Mouse (Mus musculus) spleen, postnatal 10 days (tissue): ENCODE data around the gene Faah.
A peak's percentile ranks its signal among the peaks of the same experiment; 100 is the strongest.

Source experiments
- DNase-seq, 2 experiments: peaks; one replicate each; pipeline ENCODE4 v3.0.0; 2021 to 2022; ENCODE audit warnings: low spot score in 2 of 2

Faah gene

DNA sequence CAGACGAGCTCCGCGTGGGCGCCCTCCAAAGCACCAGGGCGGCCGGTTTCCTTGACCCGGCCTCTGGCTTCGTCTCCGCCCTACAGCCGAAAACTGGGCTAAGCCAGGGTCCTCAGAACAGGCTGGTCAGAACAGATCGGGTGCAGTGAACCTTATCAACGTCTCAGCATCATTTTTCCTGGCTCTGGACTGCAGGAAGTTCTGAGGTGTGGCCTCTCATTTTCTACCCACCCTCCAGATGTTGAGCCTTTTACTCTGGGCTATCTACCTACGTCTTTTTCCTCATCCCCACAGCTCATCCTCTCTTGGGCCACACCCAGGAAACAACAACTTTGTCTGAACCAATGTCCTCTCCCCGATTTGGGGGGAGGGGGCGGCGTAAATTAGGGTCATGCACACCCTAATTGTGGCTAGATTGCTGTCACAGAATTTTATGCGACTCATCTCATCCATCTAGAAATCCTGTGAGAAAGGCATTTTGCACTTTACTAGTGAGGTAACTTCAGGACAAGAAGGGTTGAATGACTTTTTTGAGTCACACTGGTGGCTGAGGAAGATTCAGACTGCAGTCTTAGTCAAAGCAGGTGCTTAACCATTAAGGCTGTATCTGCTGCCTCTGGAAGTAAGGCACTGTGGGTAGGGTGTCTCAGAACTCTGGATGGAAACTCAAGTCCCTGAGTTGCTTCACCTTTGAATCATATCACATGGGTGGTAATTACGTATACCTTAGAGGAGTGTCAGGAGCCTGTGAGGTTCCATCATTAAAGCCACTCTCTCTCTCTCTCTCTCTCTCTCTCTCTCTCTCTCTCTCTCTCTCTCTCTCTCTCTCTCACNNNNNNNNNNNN is at the start of gene Faah:
Gene Faah, minus strand, starts transcription at position 25 of the 845 bp plus-strand sequence.
- no peak for DNase-seq

DNA sequence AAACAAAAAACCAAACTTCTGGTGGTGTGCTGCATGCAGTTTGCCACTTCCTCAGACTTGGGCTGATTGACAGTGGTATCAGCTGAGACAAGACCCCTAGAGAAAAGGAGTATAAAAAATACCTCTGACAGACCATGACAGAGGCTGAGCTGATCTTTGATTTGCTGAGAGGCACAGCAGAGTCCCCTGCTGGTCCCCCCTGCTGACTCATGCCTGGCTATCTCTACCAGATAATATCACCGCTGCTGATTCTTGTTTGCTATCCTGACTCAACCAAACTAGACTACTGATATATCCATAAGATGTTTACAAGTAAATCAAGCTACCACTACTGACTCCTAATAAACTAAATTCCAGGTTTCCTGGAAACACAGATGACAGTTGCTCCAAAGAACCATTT is 46.1 kb upstream of the Faah start:
- no peak for DNase-seq

DNA sequence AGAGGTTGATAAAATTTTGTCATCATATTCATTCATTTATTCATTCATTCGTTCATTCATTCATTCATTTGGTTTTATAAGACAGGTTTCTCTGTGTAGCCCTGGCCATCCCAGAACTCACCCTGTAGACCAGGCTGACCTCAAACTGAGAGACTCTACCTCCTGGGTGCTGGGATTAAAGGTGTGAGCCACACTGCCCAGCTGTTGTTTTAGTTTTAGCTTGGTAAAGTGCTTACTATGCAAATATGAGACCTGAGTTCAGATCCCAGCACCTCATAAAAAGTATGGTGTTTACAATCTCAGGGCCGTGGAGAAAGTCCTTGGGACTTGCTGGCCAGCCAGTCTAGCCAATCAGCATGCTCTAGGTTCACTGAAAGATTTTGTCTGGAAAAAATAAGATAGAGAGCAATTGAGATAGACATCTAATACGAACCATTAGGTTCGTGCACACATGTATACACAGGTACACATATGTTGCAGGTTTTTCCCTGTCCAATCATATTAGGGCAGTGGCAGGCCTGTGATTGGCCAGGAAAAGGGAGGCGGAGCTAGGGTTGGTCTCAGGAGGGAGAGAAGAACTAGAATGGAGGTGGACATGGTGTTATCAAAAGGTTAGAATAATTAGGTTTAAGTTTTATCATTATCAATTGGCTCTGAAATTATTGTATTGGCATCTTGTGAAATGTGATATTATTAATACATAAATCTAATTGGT is 41.4 kb upstream of the Faah start:
- DNase-seq = no peak

DNA sequence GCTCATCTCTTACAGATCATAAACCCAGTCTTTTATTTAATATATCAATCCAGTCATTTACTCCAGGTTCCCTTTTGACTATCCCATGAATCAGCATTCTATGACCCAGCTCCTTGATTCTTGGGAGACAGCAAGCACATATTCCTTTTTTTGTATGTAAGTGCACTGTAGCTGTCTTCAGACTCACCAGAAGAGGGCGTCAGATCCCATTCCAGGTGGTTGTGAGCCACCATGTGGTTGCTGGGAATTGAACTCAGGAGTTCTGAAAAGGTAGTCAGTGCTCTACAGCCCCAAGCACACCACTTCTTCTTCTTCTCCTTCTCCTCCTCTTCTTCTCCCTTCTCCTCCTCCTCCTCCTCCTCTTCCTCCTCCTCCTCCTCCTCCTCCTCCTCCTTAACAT is 39.8 kb upstream of the Faah start:
- DNase-seq = no peak

DNA sequence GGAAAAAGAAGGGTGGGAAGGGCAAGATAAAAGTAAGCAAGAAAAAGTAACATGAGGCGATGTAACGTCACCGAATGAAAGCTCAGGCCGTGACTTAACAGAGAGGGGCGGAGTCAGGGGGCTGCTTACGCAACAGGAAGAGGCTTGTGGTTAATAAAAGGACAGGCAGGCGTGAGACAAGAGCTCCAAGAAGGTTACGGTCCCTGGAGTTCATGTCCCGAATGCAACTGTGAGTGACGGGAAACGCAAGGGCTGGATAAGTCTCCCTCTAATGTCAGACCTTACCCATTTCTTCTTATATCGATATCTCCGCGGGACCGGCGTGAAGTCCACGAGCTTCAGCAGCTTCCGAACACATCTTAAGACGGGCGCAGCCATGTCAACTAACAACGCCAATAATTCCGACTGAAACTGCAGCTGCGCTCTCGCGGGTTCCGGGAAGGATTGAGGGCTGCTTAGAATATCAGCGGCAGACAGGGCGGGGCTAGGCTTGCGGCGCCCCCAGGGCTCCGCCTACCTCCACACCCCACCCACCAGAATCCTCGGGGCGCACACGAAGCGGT is 35.8 kb upstream of the Faah start, which contains the start of gene Nsun4:
Gene Nsun4, minus strand, starts transcription at position 478 of the 563 bp plus-strand sequence.
- DNase-seq = peak; percentile 80 to 89

DNA sequence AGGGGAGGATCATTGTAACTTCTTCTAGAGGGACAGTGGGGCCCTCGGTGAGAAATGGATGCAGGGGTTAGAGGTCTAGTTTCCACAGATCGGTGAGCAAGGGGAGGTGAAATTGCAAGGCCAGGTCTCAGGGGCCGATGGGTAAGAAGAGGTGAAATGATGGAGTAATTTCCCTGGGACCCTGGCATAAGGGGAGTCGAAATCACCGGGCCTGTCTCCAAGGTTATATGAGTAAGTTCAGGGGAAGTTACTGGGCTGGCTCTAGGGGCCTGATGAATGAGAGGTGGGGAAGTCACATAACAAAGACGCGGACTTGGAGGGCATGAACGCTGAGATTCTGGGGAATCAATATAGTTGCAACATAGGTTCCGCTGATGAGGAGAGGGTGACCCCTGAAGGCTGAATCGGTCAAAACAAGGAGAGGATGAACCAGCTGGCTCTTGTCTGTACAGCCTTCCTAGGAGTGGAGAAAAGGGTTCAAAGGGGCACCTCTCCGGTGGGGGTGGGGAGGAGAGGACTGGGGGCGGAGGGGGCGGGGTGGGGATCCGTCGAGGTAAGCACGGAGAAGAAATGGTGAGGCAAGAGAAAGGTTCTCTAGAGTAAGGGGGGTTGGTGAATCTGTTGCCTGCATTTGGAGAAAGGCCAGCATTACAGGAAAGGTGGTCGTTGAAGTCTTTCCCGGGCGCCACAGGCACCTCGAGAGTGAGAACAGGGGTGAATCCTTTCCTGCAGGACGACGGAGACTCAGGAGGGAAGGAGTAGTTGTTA is 35.0 kb upstream of the Faah start:
- peak; percentile 25 to 53 for DNase-seq

DNA sequence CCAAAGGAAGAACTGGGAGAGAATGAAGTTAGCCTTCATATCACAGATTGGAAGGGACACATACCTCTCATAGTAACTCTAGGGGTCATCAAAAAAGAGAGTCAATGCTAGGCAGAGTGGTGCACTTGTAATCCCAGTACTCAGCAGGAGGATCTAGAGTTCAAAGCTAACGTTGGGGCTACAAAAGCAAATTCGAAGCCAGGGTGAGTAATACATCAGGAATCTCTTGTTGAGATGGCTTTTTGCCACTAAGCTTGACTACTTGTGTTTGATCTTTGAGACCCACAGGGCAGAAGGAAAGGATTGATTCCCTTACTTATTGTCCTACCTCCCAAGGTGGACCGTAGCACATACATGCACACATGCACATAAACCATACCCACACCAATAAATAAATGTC is 31.5 kb upstream of the Faah start:
- DNase-seq = no peak

DNA sequence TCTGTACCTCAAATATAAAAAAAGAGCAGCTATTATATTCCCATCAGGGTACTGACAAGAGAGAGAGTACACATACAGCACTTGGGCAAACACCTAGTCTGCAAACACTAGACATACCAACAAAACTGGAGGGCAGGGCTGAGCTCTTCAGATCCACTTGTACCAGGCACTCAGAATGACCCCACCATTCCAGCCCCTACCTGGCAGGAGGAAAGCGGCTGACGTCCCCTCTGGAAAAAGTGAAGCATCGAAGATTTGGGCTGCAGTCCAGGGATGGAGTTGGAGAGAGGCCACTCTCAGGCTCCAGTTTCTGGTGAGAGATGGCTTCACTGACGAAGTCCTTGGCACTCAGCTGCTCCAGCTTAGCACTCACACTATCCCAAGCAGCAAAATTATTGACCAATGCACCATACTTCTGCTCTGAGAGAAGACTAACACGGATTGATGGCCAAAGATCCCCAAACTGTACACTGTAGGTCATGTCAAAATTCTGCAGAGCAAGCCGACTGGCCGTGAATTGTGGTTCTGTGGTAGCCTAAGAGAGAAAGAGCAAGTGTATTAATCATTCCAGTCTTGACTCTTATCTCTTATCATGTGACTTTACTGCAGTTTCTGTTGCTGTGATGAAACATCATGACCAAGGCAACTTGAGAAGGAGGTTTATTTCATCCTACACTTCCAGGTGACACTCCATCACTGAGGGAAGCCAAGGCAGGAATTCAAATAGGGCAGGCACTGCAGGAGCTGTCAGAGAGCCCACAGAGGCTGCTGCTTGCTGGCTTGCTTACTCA is 30.6 kb upstream of the Faah start:
- DNase-seq = no peak

DNA sequence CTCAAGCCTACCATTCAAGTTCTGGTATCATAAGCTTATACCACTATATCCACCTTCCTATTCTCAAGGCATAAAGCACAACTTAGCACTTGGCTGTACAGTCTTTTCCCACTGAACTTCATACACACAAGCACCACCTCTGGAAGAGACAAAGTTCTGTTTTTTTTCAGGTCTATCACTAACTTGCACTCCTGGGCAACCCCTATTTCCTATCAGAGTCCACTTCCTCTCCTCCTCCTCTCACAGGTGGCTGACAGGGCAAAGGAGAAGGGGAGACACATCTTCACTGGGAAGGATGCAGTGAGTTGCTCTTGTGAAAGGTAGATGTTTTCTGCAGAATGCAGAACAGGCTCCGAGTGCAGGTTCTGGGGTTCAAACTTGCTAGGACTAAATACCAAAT is 30.0 kb upstream of the Faah start:
- DNase-seq = no peak

DNA sequence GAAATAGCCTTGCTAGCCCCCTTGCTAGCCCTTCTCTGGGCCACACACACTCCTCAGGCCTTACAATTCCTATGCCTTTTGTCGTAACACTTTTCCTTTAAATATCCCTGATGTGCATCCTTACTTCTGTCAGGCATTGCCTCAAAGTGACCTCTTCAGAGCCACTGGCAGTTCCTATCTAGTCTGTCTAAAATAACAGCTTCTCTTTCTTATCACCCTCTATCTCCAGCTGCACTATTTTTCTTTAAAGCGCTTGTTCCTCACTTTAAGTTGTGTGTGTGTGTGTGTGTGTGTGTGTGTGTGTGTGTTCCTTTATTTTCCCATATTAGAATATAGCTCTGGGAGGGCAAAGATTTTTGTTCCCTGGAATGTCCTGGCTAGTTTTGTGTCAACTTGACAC is 28.9 kb upstream of the Faah start:
- no peak for DNase-seq

DNA sequence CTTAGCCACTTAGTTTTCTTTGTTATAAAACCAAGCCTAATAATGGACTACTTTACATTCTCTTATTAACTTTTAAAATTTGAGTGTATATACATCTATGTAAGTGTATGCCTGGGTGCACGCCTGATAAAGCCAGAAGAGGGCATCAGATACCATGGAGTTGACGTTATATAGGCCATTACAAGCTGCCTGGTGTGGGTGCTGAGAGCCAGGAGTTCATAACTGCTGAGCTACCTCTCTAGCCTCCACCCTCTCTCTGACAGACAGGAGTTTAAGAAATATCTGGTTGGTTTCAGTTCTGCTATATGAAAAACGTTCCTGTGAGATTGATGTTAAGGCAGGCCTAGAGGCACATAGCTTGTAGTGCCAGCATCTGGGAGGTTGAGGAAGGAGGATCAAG is 24.5 kb upstream of the Faah start:
- DNase-seq = no peak

DNA sequence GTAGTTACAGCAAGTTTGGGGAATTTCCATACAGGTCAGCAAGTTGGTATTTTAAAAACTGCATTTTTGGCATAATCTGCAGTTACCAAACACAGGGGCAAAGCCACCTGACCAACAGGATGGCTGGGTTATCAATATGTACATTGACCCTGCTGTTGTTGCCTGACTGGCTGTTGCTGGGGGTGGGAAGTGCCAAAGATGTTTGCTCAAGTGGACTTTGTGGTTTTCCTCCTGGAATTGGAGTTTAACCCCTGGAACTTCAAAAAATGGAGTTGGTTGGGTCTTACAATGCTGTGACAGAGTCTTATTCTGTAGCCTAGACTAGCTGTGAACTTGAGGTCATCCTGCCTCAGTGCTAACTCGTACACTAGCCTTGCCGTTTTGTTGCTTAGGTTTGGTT is 22.7 kb upstream of the Faah start:
- no peak for DNase-seq

DNA sequence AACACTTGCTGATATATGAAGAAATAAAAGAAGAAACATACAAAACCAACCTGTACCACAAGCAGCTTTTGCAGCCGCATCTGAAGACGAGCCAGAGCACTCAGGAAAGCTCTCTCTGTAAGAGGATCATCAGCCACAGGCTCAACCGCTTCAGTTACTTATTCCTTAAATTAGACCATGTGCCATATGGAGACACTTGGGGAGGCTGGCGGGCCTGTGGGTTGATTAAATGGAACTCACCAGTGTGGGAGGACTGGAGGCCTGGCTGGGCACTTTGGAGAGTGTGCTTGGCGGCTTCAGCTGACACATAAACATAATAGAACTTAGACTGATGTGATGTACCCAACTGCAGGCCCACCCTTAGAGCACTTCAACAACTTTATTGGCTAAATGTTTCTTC is 15.6 kb upstream of the Faah start:
- no peak for DNase-seq

DNA sequence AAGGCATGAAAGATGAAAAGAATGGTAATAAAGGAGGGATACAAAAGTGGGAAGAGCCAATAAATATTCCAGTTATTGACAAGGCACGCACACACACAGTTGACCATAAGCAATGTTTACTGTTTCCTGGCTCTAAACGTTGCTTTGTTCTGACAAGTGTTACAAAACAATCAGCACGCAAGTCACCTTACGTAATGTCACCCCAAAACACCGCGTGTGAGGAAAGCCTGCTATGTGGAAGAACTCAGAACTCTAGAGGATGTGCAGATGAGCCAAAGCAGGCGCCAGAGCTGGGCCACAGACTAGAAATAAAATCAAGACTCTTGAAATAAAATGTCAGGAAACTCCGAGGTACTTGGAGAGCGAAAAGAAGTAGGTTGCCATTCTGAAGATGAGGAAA is 15.2 kb upstream of the Faah start:
- DNase-seq = no peak

DNA sequence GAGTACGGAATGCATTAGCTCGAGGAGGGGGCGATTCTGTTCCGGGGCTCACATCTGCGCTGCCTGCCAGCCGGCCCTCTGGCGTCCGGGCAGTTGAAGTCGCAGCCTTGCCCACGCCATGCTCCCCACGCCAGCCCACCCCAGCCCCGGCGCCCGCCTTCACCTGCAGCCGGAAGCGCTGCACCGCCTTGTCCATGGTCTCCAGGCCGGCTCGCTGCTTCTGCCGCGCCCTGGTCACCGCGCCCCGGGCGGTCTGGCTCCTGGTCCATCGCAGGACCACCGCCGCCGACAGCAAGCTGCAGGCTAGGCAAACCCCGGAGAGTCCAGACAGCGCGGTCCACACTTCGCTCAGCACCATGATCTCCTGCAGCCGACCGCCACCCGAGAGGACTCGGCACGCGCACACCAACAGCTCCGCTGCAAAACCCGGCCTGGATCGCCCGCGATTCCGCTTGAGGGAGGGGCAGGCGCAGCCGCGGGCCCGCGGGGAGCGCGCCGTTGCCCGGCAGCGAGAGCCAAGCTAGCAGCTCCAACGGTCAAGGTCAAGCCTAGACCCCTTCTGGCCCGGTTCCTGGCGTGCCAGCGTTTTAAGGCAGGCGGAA is 325 bp downstream of the Faah start:
- DNase-seq = peak; percentile 36 to 71

DNA sequence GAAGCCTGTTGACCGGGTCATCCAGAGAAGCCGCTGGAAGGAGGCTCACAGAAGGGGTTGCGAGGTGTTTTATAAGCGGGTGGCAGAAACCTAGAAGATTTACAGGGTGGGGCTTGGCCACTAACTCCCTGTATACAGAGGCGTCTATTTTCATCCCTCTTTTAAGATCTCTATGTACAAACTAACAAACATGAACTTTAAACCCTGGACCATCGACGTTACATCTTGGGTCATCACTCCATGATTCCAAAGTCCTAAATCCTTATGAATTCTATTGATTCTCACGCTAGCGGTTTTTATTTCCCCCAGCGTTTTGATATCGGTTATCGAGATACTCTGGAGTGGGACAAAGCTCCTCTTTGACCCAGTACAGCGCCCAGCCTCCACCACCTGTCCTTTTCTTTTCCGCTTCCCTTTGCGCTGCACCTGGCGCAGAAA is 845 bp downstream of the Faah start:
- DNase-seq = no peak

DNA sequence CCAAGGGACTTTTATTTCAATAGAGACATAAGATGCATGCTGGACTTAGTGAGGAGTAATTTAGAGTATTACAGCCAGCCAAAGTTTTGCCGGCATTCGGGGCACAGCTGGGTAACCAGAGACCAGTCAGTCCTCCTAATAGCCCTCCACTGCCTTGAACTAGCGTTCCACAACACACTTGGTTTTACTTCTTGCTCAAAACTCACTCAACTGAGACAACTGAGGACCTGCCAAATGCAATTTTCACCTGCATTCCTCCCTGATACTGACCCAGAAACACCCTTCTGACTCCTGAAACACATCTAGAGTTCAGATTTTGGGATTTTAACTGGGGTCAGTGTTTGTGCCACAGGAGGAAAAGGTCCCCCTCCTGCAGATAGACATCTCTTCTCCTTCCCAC is 1.3 kb downstream of the Faah start:
- DNase-seq = no peak

DNA sequence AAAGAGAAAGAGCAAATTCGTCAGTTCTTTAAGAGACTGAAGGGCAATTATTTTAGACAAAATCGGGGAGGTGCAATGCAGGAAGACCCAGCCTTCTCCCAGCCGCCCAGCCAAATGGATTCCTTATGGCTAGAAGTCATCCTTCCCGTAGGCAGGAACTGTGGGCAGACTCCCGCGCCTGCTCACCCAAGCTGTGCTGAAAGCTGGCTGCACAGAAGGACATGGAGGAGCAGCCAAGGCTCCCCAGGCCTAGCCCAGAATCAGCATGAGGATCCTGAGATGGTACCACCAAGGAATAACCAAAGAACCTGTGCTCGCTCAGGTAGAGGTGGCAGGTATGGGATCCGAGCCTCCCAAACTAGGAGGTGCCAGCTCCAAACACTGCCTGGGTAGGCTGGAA is 1.7 kb downstream of the Faah start:
- DNase-seq = no peak

DNA sequence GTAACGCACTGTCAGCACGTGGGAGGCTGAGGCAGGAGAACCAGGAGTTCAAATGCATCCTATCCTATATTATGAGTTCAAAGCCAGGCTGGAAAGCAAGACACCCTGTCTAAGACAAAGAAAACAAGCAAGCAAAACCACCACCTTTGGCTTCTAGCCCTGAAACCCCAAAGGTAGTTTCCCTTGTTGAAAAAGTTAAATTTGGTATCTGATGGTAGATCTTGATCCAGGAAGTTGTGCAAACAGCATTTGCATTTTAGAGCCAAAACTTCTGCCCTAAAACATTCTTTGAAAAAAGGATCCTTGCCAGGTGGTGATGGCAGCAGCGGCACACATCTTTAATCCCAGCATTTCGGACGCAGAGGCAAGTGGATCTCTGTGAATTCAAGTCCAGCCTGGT is 2.2 kb downstream of the Faah start:
- DNase-seq = no peak

DNA sequence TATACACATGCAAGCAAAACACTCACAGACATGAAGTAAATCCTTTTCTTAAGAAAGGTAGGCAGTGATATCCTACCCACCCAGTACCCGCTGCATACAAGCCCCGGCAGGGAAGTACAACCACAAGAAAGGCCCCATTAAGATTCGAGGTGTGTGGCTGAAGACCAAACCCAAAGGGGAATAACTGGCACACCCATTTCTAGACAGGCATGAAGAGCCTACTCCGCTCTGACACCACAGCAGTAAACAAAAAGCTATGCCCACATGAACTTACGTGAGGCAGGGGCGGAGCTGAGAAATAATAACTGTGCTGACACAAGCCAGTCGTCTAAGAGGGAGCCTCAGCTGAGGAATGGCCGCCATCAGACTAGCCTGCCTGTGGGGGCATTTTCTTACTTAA is 7.5 kb downstream of the Faah start:
- no peak for DNase-seq

DNA sequence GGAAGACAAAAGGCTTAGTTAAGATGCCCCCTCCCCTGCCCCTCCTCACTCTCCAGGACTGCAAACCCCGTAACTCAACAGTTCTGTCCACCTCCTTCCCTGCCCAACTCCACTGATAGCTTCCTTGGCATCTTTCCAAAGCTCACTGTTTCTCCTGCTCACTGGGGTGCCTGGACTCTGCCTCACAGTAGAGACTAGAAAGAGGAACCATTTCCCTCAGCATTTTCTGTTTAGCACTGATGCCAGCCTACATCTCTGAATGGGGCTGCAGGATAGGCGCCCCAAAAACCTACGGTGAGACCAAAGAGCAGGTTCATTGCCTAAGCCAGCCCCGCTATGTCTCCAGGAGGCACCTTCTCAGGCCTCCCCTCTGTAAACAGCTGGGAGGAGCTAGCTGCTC is 16.5 kb downstream of the Faah start:
- DNase-seq = no peak
